ENCODE assay signal across 25 mouse cellular contexts in genomic region chr2:168023763-168024402, GRCm38 (mm10). TPM values are rescaled to one million over a fixed set of nuclear protein-coding genes. Genes with fewer than 3 reads are reported as not detected.
DNase-seq lines count a peak whose midpoint lies in the region; ATAC-seq and TF ChIP-seq lines count a peak whose summit lies in the region.
"Had no signal": no experiment of that assay in that cellular context is flagged by ENCODE, and none has a peak within 500 bp of the region (broad histone marks: within the 10 kb centered on the region; RNA-seq: fewer than 3 reads in every experiment).

No protein-coding gene starts in this region.

- 63% methylated on average over 3 of the region's 3 CpGs for WGBS in intestine, embryonic 15.5 days
- 60% methylated on average over 3 of the region's 3 CpGs for WGBS in intestine, embryonic 16.5 days
- WGBS in hindbrain, postnatal 0 days: 80% methylated on average over 3 of the region's 3 CpGs

- H3K4me3 ChIP-seq in intestine, embryonic 15.5 days (replicated peaks): no peak overlapping the region
- H3K4me3 ChIP-seq in intestine, embryonic 16.5 days (ENCODE audit: low read length): no peak overlapping the region
- H3K4me3 ChIP-seq in megakaryocyte, embryonic 14.5 days (replicated peaks): peak overlapping the region; percentile 16
- H3K4me3 ChIP-seq in hindbrain, postnatal 0 days (ENCODE audit: low read length): no peak overlapping the region
- H3K4me3 ChIP-seq: forebrain, embryonic 10.5 days; heart, embryonic 13.5 days; layer of hippocampus, adult 2 months; neural tube, embryonic 12.5 days had no signal

- H3K27me3 ChIP-seq in intestine, embryonic 15.5 days (replicated peaks): no peaks in the 10 kb centered on the region
- H3K27me3 ChIP-seq in intestine, embryonic 16.5 days (replicated peaks; ENCODE audit: control insufficient read depth, insufficient read depth, low read length): no peaks in the 10 kb centered on the region
- H3K27me3 ChIP-seq in megakaryocyte, embryonic 14.5 days (replicated peaks): no peaks in the 10 kb centered on the region
- no peaks in the 10 kb centered on the region for H3K27me3 ChIP-seq in hindbrain, postnatal 0 days (ENCODE audit: insufficient read depth, low read length)
- H3K27me3 ChIP-seq: heart, embryonic 13.5 days; neural tube, embryonic 12.5 days had no signal

- H3K27ac ChIP-seq in intestine, embryonic 15.5 days: 0 out of 2 replicates have a peak overlapping the region, but pooled peaks have one; percentile 25
- no peak overlapping the region for H3K27ac ChIP-seq in intestine, embryonic 16.5 days (ENCODE audit: low read length)
- no peak overlapping the region for H3K27ac ChIP-seq in hindbrain, postnatal 0 days
- H3K27ac ChIP-seq: forebrain, embryonic 10.5 days; heart, embryonic 13.5 days; layer of hippocampus, adult 2 months; neural tube, embryonic 12.5 days had no signal

- no peaks in the 10 kb centered on the region for H3K9me3 ChIP-seq in intestine, embryonic 15.5 days
- H3K9me3 ChIP-seq in intestine, embryonic 16.5 days (ENCODE audit: control insufficient read depth, low read length): no peaks in the 10 kb centered on the region
- H3K9me3 ChIP-seq in megakaryocyte, embryonic 14.5 days: peaks cover 5% of the 10 kb centered on the region
- H3K9me3 ChIP-seq in hindbrain, postnatal 0 days (ENCODE audit: low read length): 0 out of 2 replicates have a peak, but pooled peaks cover 5% of the 10 kb centered on the region
- H3K9me3 ChIP-seq: neural tube, embryonic 12.5 days had no signal

- no peak for TF ChIP-seq CTCF in hindbrain, postnatal 0 days (IDR thresholded peaks at IDR 0.05; ENCODE audit: low read depth)

- ATAC-seq in intestine, embryonic 15.5 days: no peak
- no peak for ATAC-seq in intestine, embryonic 16.5 days
- no peak for ATAC-seq in megakaryocyte, adult 5-6 weeks (ENCODE audit: poor library complexity, severe bottlenecking)
- 0 out of 2 replicates have a peak, but pooled peaks have one; percentile 3 for ATAC-seq in monocyte, adult 5-6 weeks (replicated peaks; ENCODE audit: insufficient number of reproducible peaks, low FRiP score, low TSS enrichment, poor library complexity, severe bottlenecking)
- no peak for ATAC-seq in hindbrain, postnatal 0 days
- no peak for ATAC-seq in frontal cortex, adult (ENCODE audit: low TSS enrichment)
- ATAC-seq: forebrain, embryonic 16.5 days had no signal

- no peak for DNase-seq in hindbrain, postnatal 0 days (ENCODE audit: low spot score)
- no peak for DNase-seq in kidney, postnatal 36 days
- DNase-seq: adrenal gland, postnatal 10 days; cerebellum, adult 18-20 months; cerebellum, postnatal 14 days; gastrocnemius, postnatal 14 days; heart, adult 18-20 months; heart, postnatal 14 days; kidney, adult 8-10 months; kidney, postnatal 14 days; lung, postnatal 10 days; right cerebral cortex, postnatal 14 days; thymus, postnatal 14 days had no signal

- no peaks in the 10 kb centered on the region for H3K36me3 ChIP-seq in intestine, embryonic 15.5 days
- no peaks in the 10 kb centered on the region for H3K36me3 ChIP-seq in intestine, embryonic 16.5 days (ENCODE audit: control insufficient read depth, insufficient read depth, low read length)
- peaks cover 95% of the 10 kb centered on the region for H3K36me3 ChIP-seq in megakaryocyte, embryonic 14.5 days (replicated peaks; ENCODE audit: low read length)
- no peaks in the 10 kb centered on the region for H3K36me3 ChIP-seq in hindbrain, postnatal 0 days (ENCODE audit: insufficient read depth, low read length)
- H3K36me3 ChIP-seq: forebrain, embryonic 10.5 days; heart, embryonic 13.5 days; neural tube, embryonic 12.5 days had no signal

- peaks cover 42% of the 10 kb centered on the region for H3K4me1 ChIP-seq in intestine, embryonic 15.5 days (replicated peaks)
- peaks cover 43% of the 10 kb centered on the region for H3K4me1 ChIP-seq in intestine, embryonic 16.5 days (ENCODE audit: control insufficient read depth, insufficient read depth, low read length)
- peaks cover 84% of the 10 kb centered on the region for H3K4me1 ChIP-seq in megakaryocyte, embryonic 14.5 days
- H3K4me1 ChIP-seq in hindbrain, postnatal 0 days (ENCODE audit: insufficient read depth, low read length): no peaks in the 10 kb centered on the region
- H3K4me1 ChIP-seq: neural tube, embryonic 12.5 days had no signal

- H3K4me2 ChIP-seq in intestine, embryonic 15.5 days (replicated peaks): no peak overlapping the region
- H3K4me2 ChIP-seq in intestine, embryonic 16.5 days (ENCODE audit: low read depth, low read length): no peak overlapping the region
- H3K4me2 ChIP-seq in hindbrain, postnatal 0 days (ENCODE audit: low read depth, low read length): no peak overlapping the region
- H3K4me2 ChIP-seq: heart, embryonic 13.5 days; neural tube, embryonic 12.5 days had no signal

- no peak overlapping the region for H3K9ac ChIP-seq in intestine, embryonic 15.5 days
- no peak overlapping the region for H3K9ac ChIP-seq in intestine, embryonic 16.5 days (ENCODE audit: low read depth, low read length)
- no peak overlapping the region for H3K9ac ChIP-seq in hindbrain, postnatal 0 days (replicated peaks; ENCODE audit: low read length)
- H3K9ac ChIP-seq: heart, embryonic 13.5 days; neural tube, embryonic 12.5 days had no signal

RNA-seq across cellular contexts. Expression of gene Ripor3, which starts 13.5 kb away (rescaled TPM):
- 3.7 and 4.2 TPM in 2 replicates for polyA plus RNA-seq in intestine, embryonic 15.5 days (2015; fragmentation: Nextera tagmentation; extraction: Ambion mirVana)
- 2.7 and 3.1 TPM in 2 replicates for polyA plus RNA-seq in intestine, embryonic 16.5 days (2015; fragmentation: Nextera tagmentation; extraction: Ambion mirVana)
- 123 and 438 TPM in 2 replicates for polyA plus RNA-seq in megakaryocyte, embryonic 14.5 days (2012; ENCODE audit: insufficient read depth, low replicate concordance)
- total RNA-seq in megakaryocyte, adult 5-6 weeks (2015): 0.20 TPM in 1 of 2 replicates, not detected in the other
- total RNA-seq in megakaryocyte, adult 5-6 weeks (2017): not detected in 2 replicates
- total RNA-seq in monocyte, adult 5-6 weeks (2017): 0.21 to 0.58 TPM in 2 of 3 replicates, not detected in the other
- 0.25 and 1.0 TPM in 2 replicates for total RNA-seq in hindbrain, postnatal 0 days (2014; rRNA removed)
- 0.45 TPM in 2 replicates for polyA plus RNA-seq in hindbrain, postnatal 0 days (2015; fragmentation: Nextera tagmentation; extraction: Ambion mirVana)
- total RNA-seq: MEL had no signal

RNA-seq across cellular contexts. Expression of gene Pard6b, which starts 56.9 kb away (rescaled TPM):
- polyA plus RNA-seq in intestine, embryonic 15.5 days (2015; fragmentation: Nextera tagmentation; extraction: Ambion mirVana): 16.9 and 17.4 TPM in 2 replicates
- polyA plus RNA-seq in intestine, embryonic 16.5 days (2015; fragmentation: Nextera tagmentation; extraction: Ambion mirVana): 7.8 and 13.9 TPM in 2 replicates
- polyA plus RNA-seq in megakaryocyte, embryonic 14.5 days (2012; ENCODE audit: insufficient read depth, low replicate concordance): 1.4 and 1.8 TPM in 2 replicates
- 0.30 TPM in 1 of 2 replicates, not detected in the other for total RNA-seq in megakaryocyte, adult 5-6 weeks (2015)
- total RNA-seq in megakaryocyte, adult 5-6 weeks (2017): 0.26 TPM in 1 of 2 replicates, not detected in the other
- total RNA-seq in monocyte, adult 5-6 weeks (2017): 0.78 to 2.5 TPM in 2 of 3 replicates, not detected in the other
- total RNA-seq in hindbrain, postnatal 0 days (2014; rRNA removed): 5.1 and 7.7 TPM in 2 replicates
- 3.7 and 4.5 TPM in 2 replicates for polyA plus RNA-seq in hindbrain, postnatal 0 days (2015; fragmentation: Nextera tagmentation; extraction: Ambion mirVana)

Comparison
In these comparisons a context has a peak if more than half of its experiments do, and no peak if none do; other contexts are left out.
1. RNA of gene Ripor3, which starts 13.5 kb away (polyA plus RNA-seq): 123 to 438 TPM in megakaryocyte, embryonic 14.5 days; 3.7 to 4.2 TPM in intestine, embryonic 15.5 days, 2.7 to 3.1 TPM in intestine, embryonic 16.5 days and 0.45 TPM in hindbrain, postnatal 0 days; every median in the first group is over 10 times any median in the second.